Mouse (Mus musculus): Measurements from ENCODE around the gene Fbxw10.

The Fbxw10 gene

DNA sequence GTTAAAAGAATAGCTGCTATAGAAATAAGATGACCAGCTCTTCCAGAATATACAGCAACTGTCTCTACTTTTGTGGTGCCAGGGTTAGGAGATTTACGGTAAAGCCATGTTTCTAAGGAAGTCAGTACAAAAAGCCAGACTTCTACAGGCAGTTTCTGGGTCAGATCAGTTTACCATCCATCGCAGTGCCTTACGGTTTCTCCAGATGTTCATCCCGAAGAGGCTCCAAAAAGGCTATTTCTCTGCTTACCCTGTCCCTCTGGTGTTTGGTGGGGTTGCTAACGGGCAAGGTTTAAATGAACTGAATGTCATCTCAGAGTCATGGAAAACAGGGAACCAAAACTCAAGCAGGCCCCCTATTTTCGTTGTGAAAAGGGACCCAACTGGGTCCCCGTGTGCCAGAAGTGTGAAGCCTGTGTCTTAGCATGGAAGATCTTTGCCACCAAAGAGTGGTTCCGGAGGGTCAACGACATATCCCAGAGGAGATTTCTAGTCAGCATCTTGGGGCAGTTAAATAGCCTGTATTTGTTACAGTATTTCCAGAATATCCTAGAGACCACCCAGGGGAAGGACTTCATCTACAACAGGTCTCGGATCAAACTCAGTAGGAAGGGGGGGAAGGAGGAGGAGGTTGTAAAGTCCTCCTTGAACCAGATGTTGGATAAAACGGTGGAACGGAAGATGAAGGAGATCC lies at the start of gene Fbxw10:
Gene Fbxw10, plus strand, starts transcription at position 109 of the 694 bp plus-strand sequence.
- DNase-seq (ENCODE audit: low spot score in 2 of 2) = peak in 1 of 2 experiments; percentile 25

DNA sequence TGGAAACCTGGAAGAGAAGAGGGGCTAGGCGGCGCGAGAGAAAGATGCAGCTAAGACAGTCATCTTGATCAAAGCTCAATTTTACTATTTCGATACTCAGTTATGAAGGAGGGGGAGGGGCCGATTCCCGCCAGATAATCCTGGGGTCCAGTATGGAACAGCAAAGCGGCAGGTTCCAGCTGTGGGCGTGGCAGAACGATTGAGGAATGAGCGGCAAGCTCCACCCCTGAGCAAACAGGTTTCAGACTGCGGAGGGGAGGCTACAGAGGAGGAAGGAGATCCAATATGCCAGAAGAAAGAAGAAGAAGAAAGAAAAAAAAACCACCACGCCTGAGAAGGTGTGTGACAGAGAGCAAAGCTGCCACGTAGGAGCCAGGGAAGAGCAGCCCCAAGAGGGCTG lies 42.8 kb upstream of the Fbxw10 start:
- DNase-seq (ENCODE audit: low spot score in 2 of 2) = no peak

DNA sequence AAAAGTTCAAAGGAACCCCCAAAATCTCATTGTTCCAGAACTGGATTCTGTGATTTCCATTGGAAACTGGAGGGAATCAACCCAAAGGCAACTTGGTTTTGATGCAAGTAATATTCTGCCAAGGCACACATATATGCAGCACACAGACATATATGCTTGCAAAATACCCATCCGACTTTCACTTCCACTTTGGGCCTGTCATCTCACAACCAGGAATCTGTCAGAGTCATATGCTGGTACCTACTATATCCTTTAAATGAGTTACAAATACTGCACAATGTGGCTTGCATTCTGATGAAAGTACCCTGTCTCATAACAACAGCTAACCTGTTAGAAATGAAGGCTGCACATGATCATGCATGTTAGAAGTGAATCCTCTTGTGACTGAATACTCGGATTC lies 38.9 kb upstream of the Fbxw10 start:
- no peak for DNase-seq (ENCODE audit: low spot score in 2 of 2)

DNA sequence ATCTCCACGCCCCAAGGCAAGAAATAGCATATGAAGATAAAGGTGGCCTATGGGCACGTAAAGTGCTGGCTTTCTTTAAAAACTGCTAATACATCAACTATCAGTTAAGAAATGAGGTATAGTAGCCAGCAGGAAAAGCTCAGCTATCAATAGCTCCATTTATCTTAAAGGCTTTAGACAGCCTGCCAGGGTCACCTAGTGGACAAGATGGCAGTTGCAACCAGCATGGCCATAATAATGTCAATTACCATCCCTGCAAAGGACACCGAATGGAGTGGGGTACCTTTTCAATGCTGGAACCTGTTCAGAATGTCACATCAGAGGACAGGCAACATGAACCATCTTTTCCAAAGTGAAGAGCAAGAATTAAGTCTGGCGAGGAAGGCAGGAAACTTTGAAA lies 37.7 kb upstream of the Fbxw10 start:
- DNase-seq (ENCODE audit: low spot score in 2 of 2) = no peak

DNA sequence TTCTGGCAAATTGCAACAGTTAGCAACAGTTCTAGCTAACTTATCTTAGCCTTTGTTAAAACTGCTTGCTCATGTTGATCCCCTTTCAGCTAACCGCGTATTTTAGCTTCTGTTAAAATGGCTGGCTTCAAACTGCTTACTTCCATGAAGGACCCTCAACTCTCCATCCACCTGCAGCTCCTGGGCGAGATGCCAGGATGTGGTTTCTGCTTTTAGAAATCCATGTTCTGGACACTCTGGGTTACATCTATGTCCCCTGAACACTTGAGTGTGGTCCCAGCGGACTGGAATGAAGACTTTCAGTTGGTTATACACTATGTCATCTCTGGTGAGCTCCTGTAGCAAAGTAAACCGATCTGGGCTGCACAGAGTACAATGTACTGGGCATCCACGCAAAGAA lies 34.6 kb upstream of the Fbxw10 start:
- no peak for DNase-seq (ENCODE audit: low spot score in 2 of 2)

DNA sequence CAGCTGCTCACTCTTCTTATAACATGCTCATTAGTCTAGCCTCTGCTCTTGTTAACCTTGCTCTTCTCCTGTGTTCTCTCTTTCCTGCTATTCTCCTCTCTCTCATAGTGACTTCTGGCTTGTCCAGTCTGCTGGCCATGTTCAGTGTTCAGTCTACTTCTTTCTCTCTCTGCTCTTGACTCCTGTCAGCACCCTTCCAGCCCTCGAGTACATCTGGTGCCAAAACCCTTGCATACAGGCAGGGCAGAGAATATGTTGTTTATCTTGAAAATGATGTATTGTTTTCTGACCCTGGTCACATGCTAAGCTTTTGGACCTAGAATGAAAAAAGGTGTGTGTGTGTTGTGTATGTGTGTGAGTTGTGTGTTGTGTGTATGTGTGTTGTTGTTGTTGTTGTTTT lies 33.4 kb upstream of the Fbxw10 start:
- DNase-seq (ENCODE audit: low spot score in 2 of 2) = no peak

DNA sequence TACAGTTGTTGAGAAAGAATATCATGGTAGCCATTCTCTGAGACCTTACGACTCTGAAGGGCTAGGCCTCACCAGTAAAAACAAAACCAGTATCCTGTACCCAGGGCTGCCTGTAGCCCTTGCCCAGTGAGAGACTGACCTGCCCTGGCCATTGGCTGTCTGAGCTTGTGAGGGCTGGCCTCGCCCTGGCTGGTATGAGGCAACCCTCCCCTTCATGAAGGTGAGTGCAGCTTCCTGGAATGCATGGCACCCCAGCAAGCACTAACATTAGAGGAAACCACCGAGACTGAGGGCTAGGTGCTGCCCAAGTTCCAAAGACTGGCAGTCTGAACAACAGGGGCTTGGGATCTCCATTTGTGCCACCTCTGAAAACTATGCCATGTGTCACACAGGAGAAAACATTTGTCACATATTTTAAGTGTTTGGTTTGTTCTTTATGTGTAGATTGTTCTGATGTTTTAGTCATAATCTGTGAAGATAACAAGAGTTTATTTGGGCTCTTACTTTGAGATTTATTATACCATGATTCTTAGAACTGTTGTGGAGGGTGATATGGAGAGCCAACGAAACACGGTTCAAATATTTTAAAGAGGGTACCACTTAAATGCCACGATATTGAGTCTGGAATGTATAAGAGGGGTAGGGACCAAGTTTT lies 32.8 kb upstream of the Fbxw10 start:
- no peak for DNase-seq (ENCODE audit: low spot score in 2 of 2)

DNA sequence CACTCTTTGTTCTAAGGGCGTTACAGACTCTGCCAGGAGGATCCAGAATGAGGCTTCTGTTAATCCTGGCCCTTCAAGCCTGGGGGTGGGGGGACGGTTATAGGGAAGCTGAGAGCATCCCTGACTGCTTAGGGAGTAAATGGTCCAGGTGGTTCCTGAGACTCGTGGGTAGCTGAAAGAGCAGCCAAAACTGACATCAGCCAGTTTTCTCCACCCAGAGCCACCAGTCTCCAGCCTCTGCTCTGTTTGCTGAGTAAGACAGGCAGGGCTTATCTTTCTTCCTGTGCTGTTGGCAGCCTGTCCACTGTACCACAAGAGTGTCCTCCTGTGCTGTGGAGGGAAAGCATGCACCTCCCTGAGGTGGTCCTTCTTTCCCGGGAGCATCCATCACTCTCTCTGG lies 32.2 kb upstream of the Fbxw10 start:
- DNase-seq (ENCODE audit: low spot score in 2 of 2) = no peak

DNA sequence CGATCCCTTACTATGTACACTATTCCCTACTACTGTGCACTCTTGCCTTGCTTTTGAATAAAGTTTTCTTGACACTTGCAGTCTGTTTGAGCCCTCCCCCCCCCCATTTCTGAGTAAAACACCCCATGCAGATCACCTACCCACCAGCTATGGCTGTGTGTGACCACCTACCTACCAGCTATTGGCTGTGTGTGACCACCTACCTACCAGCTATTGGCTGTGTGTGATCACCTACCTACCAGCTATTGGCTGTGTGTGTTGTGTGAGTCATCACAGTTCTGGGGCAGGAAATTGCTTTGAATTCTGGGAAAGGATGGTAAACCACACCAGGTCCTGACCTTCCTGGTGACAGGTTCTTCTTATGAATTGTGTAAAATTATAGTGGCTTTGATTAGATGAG lies 31.4 kb upstream of the Fbxw10 start:
- DNase-seq (ENCODE audit: low spot score in 2 of 2) = no peak

DNA sequence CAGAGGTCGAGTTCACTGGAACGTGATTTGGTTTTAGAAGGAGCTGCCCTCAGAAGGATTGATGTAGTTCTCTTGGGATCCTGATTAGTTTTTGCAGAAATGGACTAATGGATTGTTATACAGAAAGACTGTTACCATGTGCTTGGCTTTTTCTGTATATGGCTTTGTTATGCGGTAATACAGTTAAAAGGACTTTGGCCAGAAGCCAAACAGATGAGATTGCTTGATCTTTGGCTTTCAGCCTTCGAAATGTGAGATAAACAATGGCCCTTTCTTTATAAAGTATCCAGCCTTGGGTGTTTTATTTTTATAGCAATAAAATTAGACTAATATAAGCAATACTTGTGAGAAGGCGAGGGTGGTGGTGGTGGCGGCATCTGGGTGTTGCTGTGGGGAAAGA lies 30.3 kb upstream of the Fbxw10 start:
- DNase-seq (ENCODE audit: low spot score in 2 of 2) = no peak

DNA sequence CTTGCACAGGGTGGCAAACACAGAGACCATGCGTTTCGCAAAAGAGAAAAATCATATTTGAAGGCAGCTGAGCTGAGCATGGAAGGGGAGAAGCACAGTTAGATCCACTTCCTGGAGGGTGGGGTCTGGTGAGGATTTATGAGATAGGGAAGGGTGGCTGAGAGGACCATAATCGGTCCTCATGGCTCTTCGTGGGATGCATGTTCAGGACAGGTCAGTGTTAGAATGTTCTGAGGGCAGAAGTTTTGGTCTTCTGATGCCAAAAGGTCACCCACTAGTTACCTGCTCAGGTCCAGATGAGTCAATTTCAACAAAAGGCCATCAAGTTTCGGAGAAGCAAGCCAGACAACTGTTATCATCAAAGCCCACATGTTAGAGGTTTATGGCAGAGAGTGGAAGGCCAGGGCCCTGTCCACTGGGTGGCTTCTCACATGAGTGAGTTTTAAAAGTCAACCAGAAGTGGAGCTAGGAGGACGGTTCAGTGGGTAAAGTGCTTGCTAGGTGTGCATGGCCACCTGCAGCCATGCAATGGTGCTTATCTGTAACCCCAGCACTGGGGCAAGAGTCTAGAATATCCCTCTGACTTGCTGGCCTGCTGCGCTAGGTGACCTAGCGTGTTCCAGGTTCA lies 27.7 kb upstream of the Fbxw10 start:
- DNase-seq (ENCODE audit: low spot score in 2 of 2) = no peak

DNA sequence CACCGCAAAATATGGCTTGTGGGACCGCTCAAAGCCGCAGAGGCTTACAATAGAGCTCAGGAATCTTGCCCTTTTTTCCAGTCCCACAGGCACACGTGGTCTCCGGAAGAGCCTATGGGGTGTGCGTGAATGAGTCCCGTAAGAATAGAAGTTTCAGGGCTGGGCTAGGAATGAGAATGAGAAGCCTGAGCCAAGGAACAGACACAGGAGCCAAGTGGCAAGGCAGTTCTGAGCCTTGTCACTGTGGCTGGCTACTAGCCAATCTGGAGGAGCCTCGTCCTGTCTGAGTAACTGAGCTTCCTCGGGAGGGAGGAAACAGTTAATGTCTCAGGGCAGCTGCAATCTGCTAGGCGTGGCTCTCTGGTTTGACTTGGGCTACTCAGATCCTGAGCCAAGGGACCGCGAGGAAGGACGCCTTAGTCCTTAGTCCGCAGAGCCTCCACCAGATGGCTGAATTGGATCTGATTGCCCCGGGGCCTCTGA lies 26.8 kb upstream of the Fbxw10 start, which contains the start of gene Trim16:
Gene Trim16, plus strand, starts transcription at position 173 of the 483 bp plus-strand sequence.
- DNase-seq (ENCODE audit: low spot score in 2 of 2) = peak; percentile 5 to 30

DNA sequence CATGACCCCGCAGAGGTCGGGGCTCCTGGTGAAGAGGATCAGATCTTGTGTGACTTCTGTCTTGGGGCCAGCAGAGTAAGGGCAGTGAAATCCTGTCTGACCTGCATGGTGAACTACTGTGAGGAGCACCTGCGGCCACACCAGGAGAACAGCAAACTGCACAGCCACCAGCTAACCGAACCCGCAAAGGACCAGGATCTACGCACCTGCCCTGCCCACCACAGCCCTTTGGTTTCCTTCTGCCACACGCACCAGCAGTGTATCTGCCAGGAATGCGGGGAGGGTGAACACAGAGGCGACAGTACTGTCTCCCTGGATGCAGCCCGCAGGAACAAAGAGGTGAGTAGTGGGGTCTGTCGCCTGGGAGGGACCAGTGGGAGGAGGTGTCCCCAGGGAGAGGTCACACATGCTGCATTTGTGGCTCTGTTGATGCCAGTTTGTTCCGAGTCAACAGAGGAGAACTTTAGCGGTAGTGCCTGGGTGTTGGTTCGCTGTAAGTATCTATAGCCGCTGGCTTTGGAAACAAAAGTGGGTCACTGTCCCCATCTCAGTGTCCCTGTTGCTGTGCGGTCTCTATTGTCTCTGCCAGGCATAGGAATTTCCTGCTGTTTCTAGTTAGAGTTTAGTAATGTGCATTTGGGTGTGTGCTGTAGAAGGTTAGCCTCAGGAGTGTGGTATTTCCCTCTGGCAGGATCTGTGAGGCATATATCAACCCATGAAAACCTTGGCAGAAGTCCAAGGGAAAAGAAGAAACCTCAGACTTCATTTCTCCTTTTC lies 26.0 kb upstream of the Fbxw10 start:
- no peak for DNase-seq (ENCODE audit: low spot score in 2 of 2)

DNA sequence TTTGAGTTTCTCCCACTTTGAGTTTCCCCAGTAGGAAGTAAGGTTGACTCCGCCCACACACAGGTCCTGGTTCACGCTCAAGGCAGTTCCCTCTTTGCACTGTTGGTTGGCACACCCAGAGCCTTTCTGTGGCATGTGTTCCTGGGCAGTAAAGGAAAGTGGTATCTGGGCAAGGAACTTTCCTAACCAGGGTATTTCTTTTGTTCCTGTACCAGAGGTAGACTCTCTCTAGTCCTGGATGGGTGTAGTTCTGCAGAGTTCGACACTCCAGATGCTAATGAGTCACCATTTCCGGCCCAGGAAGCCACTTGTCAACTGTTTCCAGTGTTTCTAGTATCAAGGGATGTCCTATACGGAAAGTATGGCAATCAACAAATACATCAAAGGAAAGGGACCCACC lies 25.0 kb upstream of the Fbxw10 start:
- no peak for DNase-seq (ENCODE audit: low spot score in 2 of 2)

DNA sequence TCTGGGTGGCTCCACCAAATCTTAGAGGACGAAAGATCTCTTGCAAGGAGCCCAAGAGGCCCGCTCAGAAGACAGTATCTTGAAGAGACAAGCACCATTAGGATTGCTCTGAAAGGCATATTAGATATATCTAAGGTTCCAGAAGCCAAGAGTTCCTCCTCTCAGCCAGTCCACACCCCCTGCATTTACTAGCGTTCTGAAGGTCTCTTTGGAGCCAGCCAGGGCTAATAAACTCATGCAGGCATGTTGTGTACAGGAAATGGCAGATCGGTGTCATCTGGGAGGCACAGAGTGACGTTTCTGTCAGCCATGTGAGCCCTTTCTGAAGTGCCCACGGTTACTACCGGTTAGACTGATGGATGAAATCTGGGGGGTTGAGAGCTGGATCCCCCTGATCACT lies 22.7 kb upstream of the Fbxw10 start:
- no peak for DNase-seq (ENCODE audit: low spot score in 2 of 2)

DNA sequence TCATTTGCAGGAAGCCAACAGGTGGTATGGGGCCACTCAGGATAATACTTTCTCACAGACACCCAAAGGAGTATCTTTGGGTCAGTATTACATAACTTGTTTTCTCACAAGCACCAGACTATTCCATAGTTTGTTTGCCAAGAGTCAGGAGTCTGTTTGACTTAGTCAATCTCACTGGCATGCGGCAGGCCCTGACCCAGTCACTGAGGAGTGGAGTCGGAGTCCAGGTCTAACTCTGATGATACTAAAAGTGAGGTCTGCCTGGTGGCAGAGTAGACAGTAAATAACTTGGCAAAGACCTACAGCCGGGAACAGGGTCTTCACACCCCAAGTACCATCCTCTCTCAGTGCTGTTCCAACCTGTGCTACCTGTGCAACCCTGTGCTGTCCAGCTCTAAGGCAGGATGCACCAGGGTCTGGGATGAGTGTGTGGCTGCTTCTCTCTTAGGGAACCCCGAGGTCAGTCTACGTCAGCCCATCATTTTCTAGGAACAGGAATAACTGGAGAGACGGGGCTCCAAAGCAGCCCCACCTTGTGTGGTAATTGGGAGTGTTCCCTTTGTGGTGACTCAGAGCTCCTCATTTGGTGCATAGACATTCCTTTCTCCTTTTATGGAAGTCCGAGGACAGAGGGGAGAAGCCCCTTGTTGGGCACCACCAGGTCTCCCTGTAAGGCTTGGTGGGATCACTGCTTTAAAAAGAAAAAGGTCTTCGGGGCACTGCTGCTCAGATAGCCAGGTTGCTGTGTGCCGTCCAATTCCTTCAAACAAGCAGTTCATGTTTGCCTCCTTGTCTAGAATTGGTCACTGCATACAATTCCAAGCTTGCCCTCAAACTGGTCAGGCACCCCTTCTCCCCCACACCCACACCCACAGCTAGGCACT lies 21.4 kb upstream of the Fbxw10 start:
- no peak for DNase-seq (ENCODE audit: low spot score in 2 of 2)

DNA sequence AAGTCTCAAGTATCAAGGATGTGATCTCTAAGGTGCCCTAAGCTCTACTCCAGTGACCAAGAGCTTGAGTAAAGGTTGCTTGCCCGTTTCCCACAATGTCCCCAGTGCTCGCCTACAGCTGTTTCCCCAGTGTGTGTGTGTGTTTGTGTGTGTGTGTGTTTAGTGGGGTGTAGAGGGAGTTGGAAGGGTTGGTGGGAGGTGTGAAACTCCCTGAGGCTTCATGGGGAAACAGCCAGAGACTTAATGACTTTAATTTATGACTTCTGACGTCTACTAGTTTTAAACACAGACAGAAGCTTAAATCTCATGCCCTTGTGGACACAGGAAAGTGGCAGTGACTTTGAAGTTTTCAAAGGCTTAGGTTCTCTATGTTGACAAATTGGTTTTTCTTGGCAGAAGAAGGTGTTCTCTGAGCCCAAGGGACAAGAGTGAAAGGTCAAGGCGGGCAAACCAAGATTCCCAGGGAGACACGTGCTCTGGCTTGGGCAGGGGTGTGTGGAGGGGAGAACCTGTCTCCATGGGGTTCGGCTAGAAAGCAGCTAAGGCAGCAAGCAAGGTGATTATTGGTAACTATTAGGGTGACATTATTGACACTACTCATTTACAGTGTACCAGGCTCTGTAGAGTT lies 20.6 kb upstream of the Fbxw10 start:
- no peak for DNase-seq (ENCODE audit: low spot score in 2 of 2)

DNA sequence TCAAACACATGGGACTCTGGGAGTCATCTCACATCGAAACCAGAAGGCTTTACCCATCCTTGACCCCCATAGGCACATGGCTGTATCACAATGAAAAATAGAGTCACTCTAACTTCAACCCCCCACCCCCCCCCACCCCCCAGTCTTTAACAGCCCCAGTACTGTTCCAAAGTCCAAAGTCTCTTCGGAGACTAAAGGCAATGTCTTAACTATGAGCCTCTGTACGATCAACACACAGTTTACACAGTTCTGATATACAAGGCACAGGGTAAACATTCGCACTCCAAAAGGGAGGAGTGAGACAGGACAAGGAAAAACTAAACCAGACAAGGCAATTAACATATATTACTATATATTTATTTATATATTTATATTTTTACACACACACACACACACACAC lies 19.7 kb upstream of the Fbxw10 start:
- no peak for DNase-seq (ENCODE audit: low spot score in 2 of 2)

DNA sequence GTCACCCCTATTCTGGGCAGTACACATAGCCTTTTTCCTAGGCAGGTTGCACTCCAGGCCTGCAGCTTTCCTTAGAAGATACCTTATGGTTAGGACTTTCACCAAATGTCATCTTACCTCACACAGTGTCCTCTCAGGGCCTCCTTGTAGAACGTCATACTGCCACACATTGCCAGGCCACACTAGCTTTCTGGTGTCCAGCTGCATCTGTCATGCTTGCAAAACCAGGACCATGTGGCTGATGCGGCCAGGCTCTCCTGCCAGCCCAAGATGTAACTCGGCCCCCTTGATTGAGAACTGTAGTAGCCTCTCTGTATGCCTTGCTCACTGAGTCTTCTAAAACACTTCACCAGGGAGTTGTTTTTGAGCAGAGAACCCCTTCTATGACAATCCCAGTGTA lies 19.0 kb upstream of the Fbxw10 start:
- no peak for DNase-seq (ENCODE audit: low spot score in 2 of 2)

DNA sequence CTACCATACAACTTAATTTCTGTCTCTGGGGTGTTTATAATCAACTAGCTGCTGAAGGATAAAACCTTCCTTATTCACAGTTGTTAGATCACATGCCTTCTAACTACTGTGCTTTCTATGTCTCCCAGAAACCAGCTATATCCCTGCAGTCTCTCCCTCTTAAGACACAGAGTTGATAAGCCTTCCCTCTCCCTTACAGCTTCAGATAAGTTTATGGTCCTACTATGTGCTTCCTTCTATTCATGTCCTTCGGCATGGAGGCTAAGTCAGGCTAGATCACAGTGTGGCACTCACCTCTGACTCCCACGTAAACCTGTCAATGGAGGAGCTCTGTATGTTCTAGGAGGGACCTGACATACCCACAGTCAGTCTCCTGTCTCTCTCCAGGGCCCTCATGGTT lies 16.5 kb upstream of the Fbxw10 start:
- no peak for DNase-seq (ENCODE audit: low spot score in 2 of 2)

DNA sequence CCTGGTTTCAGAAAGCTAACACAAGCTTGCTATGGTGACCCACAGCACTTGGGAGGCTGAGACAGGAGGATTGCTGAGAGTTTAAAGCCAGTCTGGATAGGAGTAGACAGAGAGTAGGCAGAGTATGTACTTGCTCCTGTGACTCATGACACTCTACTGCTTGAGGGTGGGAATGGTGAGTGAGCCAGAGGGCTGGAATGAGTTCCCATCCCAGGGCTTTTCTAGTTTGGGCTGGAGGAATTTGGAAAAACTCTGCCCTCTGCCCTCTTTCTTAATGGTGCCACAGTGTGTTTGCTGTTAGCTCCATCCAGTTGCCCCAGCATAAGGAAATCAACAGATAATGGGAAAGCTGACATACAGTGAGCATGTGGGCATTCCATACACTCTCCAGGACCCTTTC lies 15.0 kb upstream of the Fbxw10 start:
- no peak for DNase-seq (ENCODE audit: low spot score in 2 of 2)
